Mouse (Mus musculus) hindbrain, embryonic 15.5 days (tissue): ENCODE measurements around the gene Stard10. TPM values are rescaled to one million over a fixed set of nuclear protein-coding genes. Genes with fewer than 3 reads are reported as not detected.

Source experiments
- ATAC-seq: fragments of 200-750 bp; cut with Nextera tagmentation; 2 replicates; pipeline ENCODE4 v1.8.0; 2017; ENCODE audit warnings: low read depth, moderate number of reproducible peaks, moderate TSS enrichment; ENCODE audit not compliant: low FRiP score
- H3K27ac ChIP-seq: fragments of 300-500 bp; sonication (generic); replicated peaks from 2 replicates; pipeline ENCODE4 v1.5.1; 2015; ENCODE audit warnings: mild to moderate bottlenecking, inconsistent platforms
- H3K27me3 ChIP-seq: fragments of 300-500 bp; sonication (generic); 2 replicates; pipeline ENCODE4 v1.6.1; 2015; ENCODE audit warnings: control low read depth, inconsistent platforms
- H3K36me3 ChIP-seq: fragments of 300-500 bp; sonication (generic); 2 replicates; pipeline ENCODE4 v1.6.1; 2015; ENCODE audit warnings: control low read depth, inconsistent platforms
- H3K4me1 ChIP-seq: fragments of 300-500 bp; sonication (generic); replicated peaks from 2 replicates; pipeline ENCODE4 v1.6.1; 2015; ENCODE audit warnings: control low read depth, inconsistent platforms
- H3K4me2 ChIP-seq: fragments of 300-500 bp; sonication (generic); 2 replicates; pipeline ENCODE4 v1.6.1; 2015; ENCODE audit warnings: moderate library complexity, mild to moderate bottlenecking, inconsistent platforms
- H3K4me3 ChIP-seq: fragments of 300-500 bp; sonication (generic); 2 replicates; pipeline ENCODE4 v1.5.1; 2015; ENCODE audit warnings: mild to moderate bottlenecking, inconsistent platforms
- H3K9ac ChIP-seq: fragments of 300-500 bp; sonication (generic); 2 replicates; pipeline ENCODE4 v1.6.1; 2015; ENCODE audit warnings: inconsistent platforms
- H3K9me3 ChIP-seq: fragments of 300-500 bp; sonication (generic); 2 replicates; pipeline ENCODE4 v1.6.1; 2016; ENCODE audit warnings: control low read depth, inconsistent platforms
- WGBS: fragments of 180-500 bp; shearing (Covaris S2); methylation state at CpG from one replicate; pipeline ENCODE4 v1.1.7; 2015; 5-methylcytosine and 5-hydroxymethylcytosine counted together
- polyA plus RNA-seq: library from polyadenylated mRNA; unstranded; fragments of >200 nt; fragmentation: Nextera tagmentation; extraction: Ambion mirVana; gene quantifications from 2 replicates; pipeline ENCODE4 v1.2.1, GENCODE M21; 2015

Gene Stard10
- polyA plus RNA-seq = 10.8 and 11.8 TPM in 2 replicates

GRCm38 (mm10) chr7:101317014-101317413 is at the start of gene Stard10:
Stard10 (plus strand) TSS chr7:101317086.
- no peak within 1 kb of the TSS for H3K4me2 ChIP-seq
- peaks cover 7% of the 10 kb centered on the region for H3K27me3 ChIP-seq
- no peak for ATAC-seq
- no peak within 1 kb of the TSS for H3K27ac ChIP-seq
- H3K4me1 ChIP-seq = peaks cover 15% of the 10 kb centered on the region
- no peak within 1 kb of the TSS for H3K9ac ChIP-seq
- no peaks in the 10 kb centered on the region for H3K36me3 ChIP-seq
- H3K4me3 ChIP-seq = no peak within 1 kb of the TSS
- H3K9me3 ChIP-seq = no peaks in the 10 kb centered on the region
- 73% methylated on average over 3 of the region's 3 CpGs for WGBS

DNA sequence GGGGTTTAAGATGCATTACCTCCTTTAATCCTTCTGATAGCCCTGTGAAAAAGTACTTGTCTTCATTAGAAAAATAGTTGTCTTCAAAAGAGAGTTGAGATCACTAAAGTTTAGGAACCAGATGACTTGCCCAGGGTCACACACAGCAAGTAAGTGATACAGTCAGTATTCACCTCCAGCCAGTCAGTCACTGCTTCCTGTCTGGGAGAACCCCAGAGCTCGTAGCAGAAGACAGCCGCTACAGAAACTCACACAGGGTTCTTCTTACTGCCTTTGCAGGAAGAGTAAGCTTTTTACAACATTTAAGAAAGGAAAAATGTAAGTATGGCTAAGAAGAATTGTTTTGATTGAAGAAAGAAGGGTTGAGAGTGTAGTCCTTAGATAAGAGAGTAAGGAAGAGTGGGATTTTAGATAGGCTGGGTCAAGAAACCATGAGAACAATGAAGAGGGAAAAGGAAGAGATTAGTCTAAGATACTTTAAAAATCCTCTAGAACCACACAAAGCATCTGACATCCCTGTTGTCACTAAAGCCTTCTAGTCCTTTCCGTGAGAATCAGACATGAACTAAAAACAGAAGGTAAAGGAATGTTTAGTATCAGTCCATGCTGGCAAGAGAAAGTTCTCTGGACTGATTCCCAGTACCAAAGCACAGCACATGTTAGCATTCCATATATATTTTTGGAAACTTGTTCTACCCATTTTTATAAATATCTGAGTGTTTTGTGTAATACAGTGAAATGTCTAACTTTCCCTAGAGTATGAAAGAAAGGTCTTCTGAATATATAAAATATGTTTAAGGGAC is 49.2 kb upstream of the Stard10 start:
- 80% methylated on average over 3 of the region's 3 CpGs for WGBS
- Histone ChIP-seq H3K27ac (no peak overlapping the region), H3K4me1 (no peaks in the 10 kb centered on the region), H3K9ac (no peak overlapping the region), H3K4me2 (no peak overlapping the region), H3K36me3 (peaks cover 9% of the 10 kb centered on the region; the same call in 1 of the 2 replicates), H3K27me3 (no peaks in the 10 kb centered on the region), H3K4me3 (no peak overlapping the region), H3K9me3 (no peaks in the 10 kb centered on the region)
- no peak for ATAC-seq

GRCm38 (mm10) chr7:101271602-101272001 is 45.3 kb upstream of the Stard10 start:
- Histone ChIP-seq H3K27me3 (no peaks in the 10 kb centered on the region), H3K27ac (no peak overlapping the region), H3K9ac (no peak overlapping the region), H3K4me1 (no peaks in the 10 kb centered on the region), H3K36me3 (peaks cover 23% of the 10 kb centered on the region), H3K4me2 (no peak overlapping the region), H3K4me3 (no peak overlapping the region), H3K9me3 (no peaks in the 10 kb centered on the region)
- no peak for ATAC-seq
- 84% methylated on average over 1 of the region's 1 CpGs for WGBS

- Histone ChIP-seq H3K4me1 (no peaks in the 10 kb centered on the region), H3K4me2 (no peak overlapping the region), H3K9me3 (no peaks in the 10 kb centered on the region), H3K36me3 (peaks cover 33% of the 10 kb centered on the region), H3K9ac (no peak overlapping the region), H3K27me3 (no peaks in the 10 kb centered on the region), H3K27ac (no peak overlapping the region), H3K4me3 (no peak overlapping the region)
- no peak for ATAC-seq
- 93% methylated on average over 8 of the region's 8 CpGs for WGBS
Measured at GRCm38 (mm10) chr7:101272466-101273160, 44.3 kb upstream of the Stard10 start.

- H3K36me3 ChIP-seq = peaks cover 51% of the 10 kb centered on the region
- no peak overlapping the region for H3K9ac ChIP-seq
- no peaks in the 10 kb centered on the region for H3K27me3 ChIP-seq
- H3K4me2 ChIP-seq = no peak overlapping the region
- H3K9me3 ChIP-seq = no peaks in the 10 kb centered on the region
- no peaks in the 10 kb centered on the region for H3K4me1 ChIP-seq
- ATAC-seq = no peak
- no peak overlapping the region for H3K27ac ChIP-seq
- no peak overlapping the region for H3K4me3 ChIP-seq
- 91% methylated on average over 3 of the region's 3 CpGs for WGBS
Measured at GRCm38 (mm10) chr7:101282721-101283120, 34.2 kb upstream of the Stard10 start.

DNA sequence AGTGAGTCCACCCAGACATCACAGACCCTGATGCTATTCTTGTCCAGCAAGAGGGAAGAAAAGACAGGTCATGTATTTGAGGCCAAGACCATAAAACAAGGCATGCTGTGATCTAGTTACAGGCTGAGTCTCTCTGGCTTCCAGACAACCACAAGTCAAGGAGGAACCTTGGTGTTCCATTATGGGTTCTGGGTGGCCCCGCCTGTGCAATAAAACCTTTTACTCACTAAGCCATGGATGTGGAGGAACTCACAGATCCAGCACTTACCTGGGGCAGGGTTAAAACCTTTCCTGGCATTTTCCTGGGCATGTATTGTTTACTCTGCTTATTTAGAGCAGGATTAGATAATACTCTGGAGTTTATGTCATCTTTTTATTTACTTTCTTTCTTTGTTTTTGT is 32.4 kb upstream of the Stard10 start:
- 97% methylated on average over 1 of the region's 1 CpGs for WGBS
- Histone ChIP-seq H3K27me3 (no peaks in the 10 kb centered on the region), H3K9ac (no peak overlapping the region), H3K27ac (no peak overlapping the region), H3K4me1 (no peaks in the 10 kb centered on the region), H3K36me3 (peaks cover 39% of the 10 kb centered on the region), H3K9me3 (no peaks in the 10 kb centered on the region), H3K4me2 (no peak overlapping the region), H3K4me3 (no peak overlapping the region)
- no peak for ATAC-seq

GRCm38 (mm10) chr7:101286891-101287290 is 30.0 kb upstream of the Stard10 start:
- H3K36me3 ChIP-seq = peaks cover 34% of the 10 kb centered on the region
- no peak overlapping the region for H3K4me2 ChIP-seq
- H3K27me3 ChIP-seq = no peaks in the 10 kb centered on the region
- WGBS = 90% methylated on average over 4 of the region's 4 CpGs
- H3K4me3 ChIP-seq = no peak overlapping the region
- H3K9me3 ChIP-seq = no peaks in the 10 kb centered on the region
- H3K4me1 ChIP-seq = no peaks in the 10 kb centered on the region
- no peak for ATAC-seq
- H3K27ac ChIP-seq = no peak overlapping the region
- no peak overlapping the region for H3K9ac ChIP-seq

GRCm38 (mm10) chr7:101287820-101288219 is 29.1 kb upstream of the Stard10 start:
- H3K27ac ChIP-seq = no peak overlapping the region
- no peak overlapping the region for H3K4me2 ChIP-seq
- no peaks in the 10 kb centered on the region for H3K4me1 ChIP-seq
- H3K9ac ChIP-seq = no peak overlapping the region
- no peak overlapping the region for H3K4me3 ChIP-seq
- ATAC-seq = no peak
- peaks cover 26% of the 10 kb centered on the region; the same call in 1 of the 2 replicates for H3K36me3 ChIP-seq
- whole genome bisulfite sequencing = 83% methylated on average over 2 of the region's 2 CpGs
- H3K27me3 ChIP-seq = no peaks in the 10 kb centered on the region
- H3K9me3 ChIP-seq = no peaks in the 10 kb centered on the region

DNA sequence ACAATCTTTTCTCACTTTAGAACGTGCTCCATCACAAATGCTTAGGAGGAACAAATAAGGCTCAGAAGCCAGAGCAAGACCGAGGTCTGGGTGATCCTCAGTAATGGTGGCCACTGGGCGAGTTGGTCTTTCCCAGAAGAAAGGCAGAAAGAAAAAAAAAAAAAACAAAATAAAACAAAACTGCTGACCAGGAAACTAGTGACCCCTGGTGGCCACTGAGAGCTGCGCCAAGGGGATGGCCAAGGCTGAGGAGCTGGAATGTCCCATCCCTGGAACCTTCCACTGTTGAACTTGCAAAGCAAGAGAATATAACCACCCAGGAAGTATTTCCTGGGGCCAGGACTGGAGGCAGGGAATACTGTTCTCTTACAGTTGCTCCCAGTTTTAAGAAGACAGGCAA is 28.4 kb upstream of the Stard10 start:
- 38% methylated on average over 4 of the region's 4 CpGs for WGBS
- ATAC-seq = no peak
- Histone ChIP-seq H3K27me3 (no peaks in the 10 kb centered on the region), H3K27ac (no peak overlapping the region), H3K9ac (no peak overlapping the region), H3K4me2 (no peak overlapping the region), H3K9me3 (no peaks in the 10 kb centered on the region), H3K4me1 (no peaks in the 10 kb centered on the region), H3K36me3 (peaks cover 20% of the 10 kb centered on the region; the same call in 1 of the 2 replicates), H3K4me3 (no peak overlapping the region)

DNA sequence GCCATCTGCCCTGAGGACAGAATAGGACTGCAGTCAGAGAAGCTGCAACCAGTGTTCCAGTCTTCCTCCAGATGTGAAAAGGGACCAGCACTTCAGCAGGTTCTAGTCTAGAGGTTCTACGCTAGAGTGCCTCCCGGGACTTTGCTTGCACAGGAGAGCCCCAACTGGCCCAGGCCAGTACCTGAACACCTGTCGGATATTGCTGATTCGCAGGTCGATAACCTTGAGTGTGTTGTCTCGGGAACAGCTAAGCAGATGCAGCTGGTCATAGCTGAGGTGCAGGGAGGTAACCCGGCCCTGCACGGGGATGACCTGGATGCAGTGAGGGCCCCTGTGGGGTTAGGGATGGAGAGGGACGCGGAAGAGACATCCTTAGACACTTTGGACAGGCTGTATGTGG is 26.5 kb upstream of the Stard10 start:
- Histone ChIP-seq H3K4me3 (no peak overlapping the region), H3K27ac (no peak overlapping the region), H3K9me3 (no peaks in the 10 kb centered on the region), H3K4me1 (no peaks in the 10 kb centered on the region), H3K27me3 (no peaks in the 10 kb centered on the region), H3K4me2 (no peak overlapping the region), H3K9ac (no peak overlapping the region), H3K36me3 (peaks cover 17% of the 10 kb centered on the region; the same call in 1 of the 2 replicates)
- ATAC-seq = no peak
- 93% methylated on average over 10 of the region's 10 CpGs for WGBS

DNA sequence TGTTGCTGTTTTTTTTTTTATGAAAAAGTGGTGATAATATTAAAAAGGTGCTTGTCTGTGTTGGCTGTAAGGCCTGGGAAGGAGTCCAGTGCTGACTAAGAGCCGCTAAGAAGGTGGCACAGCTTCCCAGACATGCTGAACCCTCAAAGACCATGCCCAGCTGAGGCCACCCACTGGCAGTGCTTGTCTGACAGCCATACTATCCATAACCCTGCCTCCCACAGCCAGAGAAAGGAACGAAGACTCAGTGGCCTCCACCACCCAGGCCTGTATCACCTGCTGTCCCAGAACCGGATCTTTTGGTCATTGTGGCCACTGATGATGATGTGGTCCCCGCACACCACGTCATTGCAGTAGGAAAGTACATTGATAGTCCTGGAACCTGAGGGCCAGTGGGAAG is 25.7 kb upstream of the Stard10 start:
- Histone ChIP-seq H3K4me3 (no peak overlapping the region), H3K9me3 (no peaks in the 10 kb centered on the region), H3K27me3 (no peaks in the 10 kb centered on the region), H3K4me1 (peaks cover 3% of the 10 kb centered on the region), H3K4me2 (no peak overlapping the region), H3K36me3 (peaks cover 14% of the 10 kb centered on the region; the same call in 1 of the 2 replicates), H3K9ac (no peak overlapping the region), H3K27ac (no peak overlapping the region)
- no peak for ATAC-seq
- 85% methylated on average over 5 of the region's 5 CpGs for WGBS

GRCm38 (mm10) chr7:101291641-101292040 is 25.2 kb upstream of the Stard10 start:
- ATAC-seq = no peak
- Histone ChIP-seq H3K9ac (no peak overlapping the region), H3K9me3 (no peaks in the 10 kb centered on the region), H3K27me3 (no peaks in the 10 kb centered on the region), H3K4me2 (no peak overlapping the region), H3K4me1 (peaks cover 7% of the 10 kb centered on the region), H3K36me3 (peaks cover 14% of the 10 kb centered on the region; the same call in 1 of the 2 replicates), H3K27ac (no peak overlapping the region), H3K4me3 (no peak overlapping the region)
- WGBS = 96% methylated on average over 8 of the region's 8 CpGs
